15 mouse cellular contexts compared by ENCODE assay signal in the genomic region with DNA sequence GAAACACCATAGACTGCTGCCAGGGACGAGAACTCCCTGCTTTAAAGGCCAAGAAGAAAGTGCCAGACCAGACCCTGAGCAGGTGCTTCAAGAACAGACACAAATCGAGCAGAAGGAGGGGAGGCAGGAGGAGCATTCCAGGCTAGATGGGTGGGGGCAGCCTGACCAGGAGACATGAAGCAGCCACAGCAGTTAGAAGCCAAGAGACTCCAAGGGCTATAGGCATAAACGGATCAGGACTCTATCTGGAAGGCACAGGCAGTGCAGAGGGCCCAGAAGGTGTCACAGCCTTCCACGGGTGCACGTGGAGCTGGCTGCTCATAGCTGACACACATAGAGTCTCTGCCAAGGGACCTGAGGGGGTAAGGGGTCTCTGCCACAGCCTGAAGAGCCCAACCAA.
"Had no signal": no experiment of that assay in that cellular context is flagged by ENCODE, and none has a peak within 500 bp of the region (broad histone marks: within the 10 kb centered on the region; RNA-seq: fewer than 3 reads in every experiment).

No protein-coding gene starts in this region.

- H3K9ac ChIP-seq: neural tube, embryonic 13.5 days; neural tube, embryonic 15.5 days; stomach, embryonic 15.5 days had no signal

- H3K9me3 ChIP-seq: neural tube, embryonic 13.5 days; neural tube, embryonic 15.5 days; stomach, embryonic 15.5 days had no signal

- H3K4me1 ChIP-seq: neural tube, embryonic 13.5 days; neural tube, embryonic 15.5 days; stomach, embryonic 15.5 days had no signal

- H3K27ac ChIP-seq: neural tube, embryonic 13.5 days; neural tube, embryonic 15.5 days; stomach, embryonic 15.5 days; stomach, postnatal 0 days had no signal

- H3K4me3 ChIP-seq: neural tube, embryonic 13.5 days; neural tube, embryonic 15.5 days; stomach, embryonic 15.5 days had no signal

- H3K4me2 ChIP-seq: neural tube, embryonic 13.5 days; neural tube, embryonic 15.5 days; stomach, embryonic 15.5 days had no signal

- DNase-seq: retina, postnatal 1 day; right cerebral cortex, postnatal 14 days; right cerebral cortex, postnatal 25 days; right cerebral cortex, postnatal 4 days; spleen, adult 18-20 months; thymus, adult 18-20 months; thymus, adult 2 months; thymus, postnatal 14 days; thymus, postnatal 25 days; thymus, postnatal 36 days; thymus, postnatal 4 days had no signal

- H3K27me3 ChIP-seq: neural tube, embryonic 13.5 days; neural tube, embryonic 15.5 days; stomach, embryonic 15.5 days had no signal
